Mouse (Mus musculus): ENCODE results near the gene Ccdc190.

DNA sequence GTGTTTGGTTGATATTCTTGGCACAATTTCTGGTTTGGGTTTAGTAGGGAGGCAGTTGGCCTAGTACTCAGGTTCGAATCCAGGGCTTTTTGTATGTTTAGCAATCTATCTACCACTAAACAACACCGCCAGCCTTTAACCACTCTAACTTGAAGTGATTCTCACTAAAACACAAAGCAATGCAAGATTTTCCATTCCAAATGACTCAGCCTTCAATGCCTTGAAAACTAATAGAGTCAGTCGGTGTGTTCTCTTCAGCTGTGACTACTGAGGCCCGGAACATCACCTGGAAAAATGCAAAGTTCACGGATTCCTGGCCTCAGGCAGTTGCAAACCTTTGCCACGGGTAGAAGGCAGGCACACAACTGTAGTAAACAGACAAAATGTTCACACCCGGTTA lies 3.2 kb downstream of the Ccdc190 start:
- TF ChIP-seq CTCF (conservative IDR thresholded peaks at IDR 0.05; ENCODE audit: insufficient read depth, insufficient read length, low read depth, low read length) (no peak), POLR2A (IDR thresholded peaks at IDR 0.05; ENCODE audit: low read depth, low read length) (no peak)
